Mouse (Mus musculus) CH12.LX (cell line): ENCODE results near the gene Zcwpw1. TPM values are rescaled to one million over a fixed set of nuclear protein-coding genes. Genes with fewer than 3 reads are reported as not detected.
A peak's percentile ranks its signal among the peaks of the same experiment; 100 is the strongest.

ENCODE experiments used
- DNase-seq: peaks from one replicate; pipeline ENCODE4 v3.0.0-alpha.2; 2013; ENCODE audit errors: extremely low read depth
- H3K27ac ChIP-seq: 2 replicates; pipeline ENCODE4 v1.5.1; 2012; ENCODE audit warnings: low read depth, mild to moderate bottlenecking, control low read depth, moderate library complexity; ENCODE audit not compliant: insufficient read depth
- H3K27me3 ChIP-seq: replicated peaks from 2 replicates; pipeline ENCODE3; 2012; ENCODE audit warnings: inconsistent platforms
- H3K36me3 ChIP-seq, 2 experiments: replicated peaks in 1 of 2; 2 replicates each; pipeline versions ENCODE3 to v1.6.1; 2012; ENCODE audit warnings: inconsistent platforms in 1 of 2, low read length in 1 of 2, mild to moderate bottlenecking in 1 of 2, mixed read lengths in 1 of 2, moderate library complexity in 1 of 2; ENCODE audit not compliant: control insufficient read depth in 1 of 2, insufficient read depth in 1 of 2
- H3K4me1 ChIP-seq, 2 experiments: 2 replicates each; pipeline ENCODE4 v1.6.1; 2012; ENCODE audit warnings: inconsistent platforms in 1 of 2, moderate library complexity in 1 of 2; ENCODE audit not compliant: insufficient read depth in 2 of 2, control insufficient read depth in 1 of 2
- H3K4me2 ChIP-seq: 2 replicates; pipeline ENCODE4 v1.6.1; 2012; ENCODE audit warnings: low read depth, mild to moderate bottlenecking, control low read depth; ENCODE audit not compliant: poor library complexity, insufficient read depth, severe bottlenecking
- H3K4me3 ChIP-seq, 3 experiments: fragments of 150-350 bp in 1 of 3; sonication (generic) in 1 of 3; replicated peaks in 1 of 3; 2 replicates each; pipeline versions ENCODE3 to v1.5.1; 2011 to 2012; ENCODE audit warnings: low read depth in 2 of 3, low read length in 2 of 3, mild to moderate bottlenecking in 2 of 3, moderate library complexity in 2 of 3, control low read depth in 1 of 3, improper control_type of control experiment in 1 of 3, inconsistent platforms in 1 of 3, mixed read lengths in 1 of 3; ENCODE audit not compliant: poor library complexity in 1 of 3
- H3K79me2 ChIP-seq: replicated peaks from 2 replicates; pipeline ENCODE4 v1.6.1; 2012; ENCODE audit warnings: mild to moderate bottlenecking, moderate library complexity; ENCODE audit not compliant: control insufficient read depth, poor library complexity, insufficient read depth, severe bottlenecking; ENCODE audit errors: extremely low read depth
- H3K9ac ChIP-seq: 2 replicates; pipeline ENCODE4 v1.6.1; 2012; ENCODE audit warnings: low read depth, mild to moderate bottlenecking, control low read depth, moderate library complexity; ENCODE audit not compliant: insufficient read depth
- H3K9me3 ChIP-seq: replicated peaks from 2 replicates; pipeline ENCODE3; 2012; ENCODE audit warnings: low read length, inconsistent platforms, mixed read lengths
- BHLHE40 ChIP-seq: IDR thresholded peaks from 2 replicates; pipeline ENCODE4 v1.6.1; 2011; ENCODE audit warnings: mild to moderate bottlenecking, low read depth, low read length, improper control_type of control experiment
- CHD1 ChIP-seq: IDR thresholded peaks from 2 replicates; pipeline ENCODE4 v1.6.1; 2012; ENCODE audit warnings: low read depth, low read length, improper control_type of control experiment, inconsistent platforms
- CHD2 ChIP-seq: IDR thresholded peaks from 2 replicates; pipeline ENCODE4 v1.6.1; 2011; ENCODE audit warnings: low read length, improper control_type of control experiment
- CTCF ChIP-seq, 2 experiments: IDR thresholded peaks in 1 of 2; conservative IDR thresholded peaks in 1 of 2; 2 replicates each; pipeline ENCODE4 v1.5.1; 2011 to 2012; ENCODE audit warnings: low read depth in 2 of 2, low read length in 2 of 2, improper control_type of control experiment in 1 of 2, inconsistent platforms in 1 of 2, mild to moderate bottlenecking in 1 of 2, moderate library complexity in 1 of 2
- E2F4 ChIP-seq: IDR thresholded peaks from 2 replicates; pipeline ENCODE4 v1.6.1; 2011; ENCODE audit warnings: low read depth, low read length, improper control_type of control experiment; ENCODE audit not compliant: insufficient replicate concordance
- ELF1 ChIP-seq: IDR thresholded peaks from 2 replicates; pipeline ENCODE4 v1.6.1; 2014; ENCODE audit warnings: low read depth, mild to moderate bottlenecking, inconsistent platforms, low read length, improper control_type of control experiment
- EP300 ChIP-seq: IDR thresholded peaks from 2 replicates; pipeline ENCODE4 v1.6.1; 2011; ENCODE audit warnings: low read length, improper control_type of control experiment
- ETS1 ChIP-seq: conservative IDR thresholded peaks from 2 replicates; pipeline ENCODE4 v1.6.1; 2012; ENCODE audit warnings: low read depth, mild to moderate bottlenecking, inconsistent platforms, low read length, improper control_type of control experiment, moderate library complexity
- GABPA ChIP-seq: IDR thresholded peaks from 2 replicates; pipeline ENCODE4 v1.6.1; 2012; ENCODE audit warnings: low read depth, low read length, improper control_type of control experiment, inconsistent platforms; ENCODE audit not compliant: insufficient replicate concordance
- HCFC1 ChIP-seq: IDR thresholded peaks from 2 replicates; pipeline ENCODE4 v1.6.1; 2012; ENCODE audit warnings: low read depth, mild to moderate bottlenecking, inconsistent platforms, low read length, improper control_type of control experiment
- IRF4 ChIP-seq: IDR thresholded peaks from 2 replicates; pipeline ENCODE4 v1.6.1; 2014; ENCODE audit warnings: low read depth, mild to moderate bottlenecking, inconsistent platforms, low read length, improper control_type of control experiment
- JUN ChIP-seq: IDR thresholded peaks from 2 replicates; pipeline ENCODE4 v1.6.1; 2011; ENCODE audit warnings: low read depth, mild to moderate bottlenecking, low read length, improper control_type of control experiment, moderate library complexity; ENCODE audit not compliant: insufficient read depth
- JUND ChIP-seq: conservative IDR thresholded peaks from 2 replicates; pipeline ENCODE4 v1.6.1; 2011; ENCODE audit warnings: low read depth, low read length, improper control_type of control experiment
- MAFK ChIP-seq: IDR thresholded peaks from 2 replicates; pipeline ENCODE4 v1.6.1; 2011; ENCODE audit warnings: low read length, improper control_type of control experiment; ENCODE audit not compliant: insufficient replicate concordance
- MAX ChIP-seq: IDR thresholded peaks from 2 replicates; pipeline ENCODE4 v1.6.1; 2011; ENCODE audit warnings: low read length, improper control_type of control experiment
- MAZ ChIP-seq: IDR thresholded peaks from 2 replicates; pipeline ENCODE4 v1.6.1; 2012; ENCODE audit warnings: low read depth, mild to moderate bottlenecking, inconsistent platforms, low read length, improper control_type of control experiment, moderate library complexity
- MEF2A ChIP-seq: IDR thresholded peaks from 2 replicates; pipeline ENCODE4 v1.6.1; 2014; ENCODE audit warnings: low read depth, mild to moderate bottlenecking, inconsistent platforms, low read length, improper control_type of control experiment, borderline replicate concordance
- MXI1 ChIP-seq: IDR thresholded peaks from 2 replicates; pipeline ENCODE4 v1.6.1; 2011; ENCODE audit warnings: mild to moderate bottlenecking, low read depth, low read length, improper control_type of control experiment
- MYC ChIP-seq: IDR thresholded peaks from 2 replicates; pipeline ENCODE4 v1.6.1; 2011; ENCODE audit warnings: low read depth, mild to moderate bottlenecking, improper control_type of control experiment, low read length
- NELFE ChIP-seq: IDR thresholded peaks from 2 replicates; pipeline ENCODE4 v1.6.1; 2011; ENCODE audit warnings: low read depth, low read length, improper control_type of control experiment
- NRF1 ChIP-seq: IDR thresholded peaks from 2 replicates; pipeline ENCODE4 v1.6.1; 2014; ENCODE audit warnings: low read depth, mild to moderate bottlenecking, inconsistent platforms, low read length, improper control_type of control experiment, moderate library complexity
- PAX5 ChIP-seq: IDR thresholded peaks from 2 replicates; pipeline ENCODE4 v1.6.1; 2012; ENCODE audit warnings: low read length, inconsistent platforms, mixed read lengths
- POLR2A ChIP-seq: IDR thresholded peaks from 2 replicates; pipeline ENCODE4 v1.6.1; 2011; ENCODE audit warnings: low read depth, mild to moderate bottlenecking, improper control_type of control experiment, low read length
- POLR2AphosphoS2 ChIP-seq: IDR thresholded peaks from 2 replicates; pipeline ENCODE4 v1.6.1; 2011; ENCODE audit warnings: low read depth, low read length, improper control_type of control experiment
- RAD21 ChIP-seq: IDR thresholded peaks from 2 replicates; pipeline ENCODE4 v1.6.1; 2011; ENCODE audit warnings: low read depth, mild to moderate bottlenecking, low read length, improper control_type of control experiment, moderate library complexity
- RCOR1 ChIP-seq: conservative IDR thresholded peaks from 2 replicates; pipeline ENCODE4 v1.6.1; 2012; ENCODE audit warnings: low read depth, mild to moderate bottlenecking, inconsistent platforms, low read length, improper control_type of control experiment
- SIN3A ChIP-seq: IDR thresholded peaks from 2 replicates; pipeline ENCODE4 v1.6.1; 2012; ENCODE audit warnings: low read length, improper control_type of control experiment, inconsistent platforms
- SMC3 ChIP-seq: IDR thresholded peaks from 2 replicates; pipeline ENCODE4 v1.6.1; 2011; ENCODE audit warnings: low read depth, low read length, improper control_type of control experiment
- TBP ChIP-seq: conservative IDR thresholded peaks from 2 replicates; pipeline ENCODE4 v1.6.1; 2011; ENCODE audit warnings: low read depth, low read length, improper control_type of control experiment
- TCF12 ChIP-seq: IDR thresholded peaks from 2 replicates; pipeline ENCODE4 v1.6.1; 2014; ENCODE audit warnings: low read depth, mild to moderate bottlenecking, inconsistent platforms, low read length, improper control_type of control experiment
- UBTF ChIP-seq: IDR thresholded peaks from 2 replicates; pipeline ENCODE4 v1.6.1; 2012; ENCODE audit warnings: low read depth, mild to moderate bottlenecking, inconsistent platforms, low read length, improper control_type of control experiment, moderate library complexity
- USF1 ChIP-seq: IDR thresholded peaks from 2 replicates; pipeline ENCODE4 v1.6.1; 2014; ENCODE audit warnings: low read depth, mild to moderate bottlenecking, inconsistent platforms, low read length, improper control_type of control experiment
- USF2 ChIP-seq: conservative IDR thresholded peaks from 2 replicates; pipeline ENCODE4 v1.6.1; 2011; ENCODE audit warnings: low read depth, low read length, improper control_type of control experiment
- ZC3H11A ChIP-seq: IDR thresholded peaks from 2 replicates; pipeline ENCODE4 v1.6.1; 2012; ENCODE audit warnings: low read depth, mild to moderate bottlenecking, inconsistent platforms, low read length, improper control_type of control experiment
- ZKSCAN1 ChIP-seq: IDR thresholded peaks from 2 replicates; pipeline ENCODE4 v1.6.1; 2012; ENCODE audit warnings: low read depth, inconsistent platforms, low read length, improper control_type of control experiment, borderline replicate concordance
- ZMIZ1 ChIP-seq: IDR thresholded peaks from 2 replicates; pipeline ENCODE4 v1.6.1; 2012; ENCODE audit warnings: low read depth, mild to moderate bottlenecking, inconsistent platforms, low read length, improper control_type of control experiment
- ZNF384 ChIP-seq: IDR thresholded peaks from 2 replicates; pipeline ENCODE4 v1.6.1; 2012; ENCODE audit warnings: low read depth, low read length, improper control_type of control experiment, inconsistent platforms
- dilution Hi-C: fragments of 300-500 bp; cut with MboI; formaldehyde crosslinking; loops from 2 replicates; pipeline ENCODE4 v1.14.3; 2020; ENCODE audit warnings: low sequenced_read_pairs; ENCODE audit not compliant: extremely low pct_unique_long_range_greater_than_20kb, extremely low pct_ligation_motif_present
- in situ Hi-C: fragments of 300-500 bp; cut with MboI; formaldehyde crosslinking; loops from 3 replicates; pipeline ENCODE4 v1.14.3; 2019; ENCODE audit warnings: low sequenced_read_pairs, low pct_ligation_motif_present, low pct_unique_long_range_greater_than_20kb, mixed read lengths
- polyA plus RNA-seq: library from polyadenylated mRNA; unstranded; fragments of >175 nt; gene quantifications from 2 replicates; pipeline ENCODE4 v1.2.1, GENCODE M21; 2012; ENCODE audit warnings: low read depth; ENCODE audit not compliant: insufficient read length
- total RNA-seq, 2 experiments: library from RNA; depleted of rRNA; stranded (reverse); fragments of 300-350 nt in 1 of 2; fragments of >200 nt in 1 of 2; gene quantifications; 2 replicates each; pipeline ENCODE4 v1.2.3; 2012 to 2014

Zcwpw1 gene
- total and polyA plus RNA-seq, 3 experiments: 1.3 to 3.0 (median 2.8) TPM

- in situ Hi-C loops (no loop called here), dilution Hi-C loops (no loop called here)
- peak; percentile 81 for TF ChIP-seq CHD2
- TF ChIP-seq RAD21: no peak
- no peak for TF ChIP-seq GABPA
- peak; percentile 64; the same call in 1 of the 2 replicates for TF ChIP-seq BHLHE40
- TF ChIP-seq MXI1: peak; percentile 90
- TF ChIP-seq HCFC1: peak; percentile 67
- TF ChIP-seq E2F4: no peak
- peak; percentile 96; the same call in 1 of the 2 replicates for TF ChIP-seq MAZ
- TF ChIP-seq ZC3H11A: no peak
- peak; percentile 70 for TF ChIP-seq NRF1
- TF ChIP-seq POLR2AphosphoS2: no peak; the same call in 1 of the 2 replicates
- no peak for TF ChIP-seq SMC3
- TF ChIP-seq MEF2A: peak; percentile 52; the same call in 1 of the 2 replicates
- TF ChIP-seq PAX5: no peak
- TF ChIP-seq USF2: no peak
- TF ChIP-seq TBP: no peak
- no peak for TF ChIP-seq CTCF (conservative IDR thresholded peaks at IDR 0.05 in 1 of 2, IDR thresholded peaks at IDR 0.05 in 1 of 2; ENCODE audit: low read depth in 2 of 2, low read length in 2 of 2)
- peak; percentile 55 for TF ChIP-seq NELFE
- TF ChIP-seq ZMIZ1: no peak; the same call in 1 of the 2 replicates
- TF ChIP-seq MAX: peak; percentile 85; the same call in 1 of the 2 replicates
- TF ChIP-seq SIN3A: peak; percentile 98
- TF ChIP-seq USF1: peak; percentile 46; the same call in 1 of the 2 replicates
- TF ChIP-seq TCF12: no peak; the same call in none of the 2 replicates
- TF ChIP-seq POLR2A: peak; percentile 78
- TF ChIP-seq ZNF384: peak; percentile 83; the same call in 1 of the 2 replicates
- no peak for TF ChIP-seq CHD1
- peak; percentile 49 for TF ChIP-seq ETS1
- no peak for TF ChIP-seq JUND
- no peak for TF ChIP-seq RCOR1
- peak; percentile 95 for TF ChIP-seq ELF1
- peak; percentile 79 for TF ChIP-seq MYC
- no peak for TF ChIP-seq JUN
- no peak for TF ChIP-seq EP300
- TF ChIP-seq ZKSCAN1: no peak
- no peak for TF ChIP-seq MAFK
- peak; percentile 53; the same call in 1 of the 2 replicates for TF ChIP-seq IRF4
- TF ChIP-seq UBTF: no peak; the same call in 1 of the 2 replicates
Observed at GRCm38 (mm10) chr5:137745214-137746171, 42.1 kb upstream of the Zcwpw1 start, which contains the start of gene Tsc22d4. TSS of gene Tsc22d4 (plus strand) at chr5:137745730.

More at GRCm38 (mm10) chr5:137745214-137746171, 42.1 kb upstream of the Zcwpw1 start, which contains the start of gene Tsc22d4:
- Histone ChIP-seq H3K4me1 (peaks cover 6 to 37% of the 10 kb centered on the region in 2 experiments), H3K4me3 (peak within 1 kb of the TSS; percentile 66 to 97 (median 79)), H3K79me2 (peaks cover 32% of the 10 kb centered on the region), H3K9me3 (no peaks in the 10 kb centered on the region), H3K9ac (peak within 1 kb of the TSS; percentile 78), H3K36me3 (peaks cover 0 to 12% of the 10 kb centered on the region in 2 experiments), H3K27ac (peak within 1 kb of the TSS; percentile 63), H3K4me2 (peak within 1 kb of the TSS; percentile 72), H3K27me3 (peaks cover 10% of the 10 kb centered on the region)
- peak; percentile 90 for DNase-seq
